In genomic region chr3:96566661-96567450, GRCm38 (mm10) we compare ENCODE assay signal across 17 mouse cellular contexts. TPM values are rescaled to one million over a fixed set of nuclear protein-coding genes. Genes with fewer than 3 reads are reported as not detected.
DNase-seq lines count a peak whose midpoint lies in the region; ATAC-seq and TF ChIP-seq lines count a peak whose summit lies in the region.
"Had no signal": no experiment of that assay in that cellular context is flagged by ENCODE, and none has a peak within 500 bp of the region (broad histone marks: within the 10 kb centered on the region; RNA-seq: fewer than 3 reads in every experiment).

No protein-coding gene starts in this region.

- no peak for TF ChIP-seq CTCF in bone marrow macrophage, adult 2 months (IDR thresholded peaks at IDR 0.05; ENCODE audit: low read depth, low read length)

- peak; percentile 54 for DNase-seq in CD4-positive, CD25-positive, alpha-beta regulatory T cell, adult 2 months (ENCODE audit: low read depth, low spot score)
- DNase-seq in kidney, postnatal 25 days = peak; percentile 55 to 65
- no peak for DNase-seq in embryo, embryonic 10 days (ENCODE audit: low spot score)
- no peak for DNase-seq in right cerebral cortex, postnatal 4 days
- DNase-seq in layer of hippocampus, adult 18-20 months (ENCODE audit: low spot score in 2 of 2) = no peak
- DNase-seq: cerebellum, adult 9-11 months; gastrocnemius, postnatal 36 days; left cerebral cortex, postnatal 4 days; lung, adult 2 months had no signal

- no peak overlapping the region for H3K4me2 ChIP-seq in intestine, embryonic 16.5 days (ENCODE audit: low read depth, low read length)
- no peak overlapping the region for H3K4me2 ChIP-seq in intestine, embryonic 15.5 days (replicated peaks)
- H3K4me2 ChIP-seq: forebrain, embryonic 15.5 days; hindbrain, embryonic 15.5 days had no signal

- H3K27me3 ChIP-seq in intestine, embryonic 16.5 days (replicated peaks; ENCODE audit: control insufficient read depth, insufficient read depth, low read length) = no peaks in the 10 kb centered on the region
- H3K27me3 ChIP-seq in intestine, embryonic 15.5 days (replicated peaks) = no peaks in the 10 kb centered on the region
- H3K27me3 ChIP-seq: forebrain, embryonic 15.5 days; hindbrain, embryonic 15.5 days had no signal

- ATAC-seq in intestine, embryonic 16.5 days = no peak
- ATAC-seq in intestine, embryonic 15.5 days = no peak
- ATAC-seq: forebrain, embryonic 15.5 days had no signal

- WGBS in intestine, embryonic 16.5 days = 80% methylated on average over 8 of the region's 8 CpGs
- 73% methylated on average over 8 of the region's 8 CpGs for WGBS in intestine, embryonic 15.5 days

- peaks cover 35% of the 10 kb centered on the region for H3K4me1 ChIP-seq in intestine, embryonic 16.5 days (ENCODE audit: control insufficient read depth, insufficient read depth, low read length)
- peaks cover 18% of the 10 kb centered on the region for H3K4me1 ChIP-seq in intestine, embryonic 15.5 days (replicated peaks)
- peaks cover 72% of the 10 kb centered on the region for H3K4me1 ChIP-seq in bone marrow macrophage, adult 2 months (ENCODE audit: control insufficient read depth, insufficient read depth, low read length)

- H3K4me3 ChIP-seq in intestine, embryonic 16.5 days (ENCODE audit: low read length) = no peak overlapping the region
- no peak overlapping the region for H3K4me3 ChIP-seq in intestine, embryonic 15.5 days (replicated peaks)
- H3K4me3 ChIP-seq in bone marrow macrophage, adult 2 months (ENCODE audit: insufficient read depth, low read length) = no peak overlapping the region
- H3K4me3 ChIP-seq: forebrain, embryonic 15.5 days; hindbrain, embryonic 15.5 days had no signal

- H3K9me3 ChIP-seq in intestine, embryonic 16.5 days (ENCODE audit: control insufficient read depth, low read length) = no peaks in the 10 kb centered on the region
- H3K9me3 ChIP-seq in intestine, embryonic 15.5 days = no peaks in the 10 kb centered on the region
- H3K9me3 ChIP-seq: forebrain, embryonic 15.5 days; hindbrain, embryonic 15.5 days had no signal

- peak overlapping the region; percentile 15; the same call in 1 of the 2 replicates for H3K27ac ChIP-seq in intestine, embryonic 16.5 days (ENCODE audit: low read length)
- H3K27ac ChIP-seq in intestine, embryonic 15.5 days = no peak overlapping the region
- peak overlapping the region; percentile 100 for H3K27ac ChIP-seq in bone marrow macrophage, adult 2 months (ENCODE audit: insufficient read depth, low read depth, low read length)
- H3K27ac ChIP-seq: forebrain, embryonic 15.5 days; hindbrain, embryonic 15.5 days had no signal

- TF ChIP-seq POLR2A in bone marrow macrophage, adult 2 months (IDR thresholded peaks at IDR 0.05; ENCODE audit: borderline replicate concordance, low read depth, low read length) = no peak

- H3K9ac ChIP-seq in intestine, embryonic 16.5 days (ENCODE audit: low read depth, low read length) = no peak overlapping the region
- no peak overlapping the region for H3K9ac ChIP-seq in intestine, embryonic 15.5 days
- H3K9ac ChIP-seq: forebrain, embryonic 15.5 days; hindbrain, embryonic 15.5 days had no signal

- H3K36me3 ChIP-seq in intestine, embryonic 16.5 days (ENCODE audit: control insufficient read depth, insufficient read depth, low read length) = no peaks in the 10 kb centered on the region
- H3K36me3 ChIP-seq in intestine, embryonic 15.5 days = no peaks in the 10 kb centered on the region
- H3K36me3 ChIP-seq: forebrain, embryonic 15.5 days; hindbrain, embryonic 15.5 days had no signal

RNA-seq across cellular contexts. Expression of gene Txnip, which starts 9.1 kb away (rescaled TPM):
- 146 and 152 TPM in 2 replicates for polyA plus RNA-seq in intestine, embryonic 16.5 days (2015; fragmentation: Nextera tagmentation; extraction: Ambion mirVana)
- polyA plus RNA-seq in intestine, embryonic 15.5 days (2015; fragmentation: Nextera tagmentation; extraction: Ambion mirVana) = 136 and 146 TPM in 2 replicates
- 868 and 944 TPM in 2 replicates for polyA plus RNA-seq in bone marrow macrophage, adult 2 months (2012; ENCODE audit: insufficient read depth, insufficient read length, missing spikeins)
- total RNA-seq in layer of hippocampus, adult 18-20 months (2021) = 10 to 100 TPM; 28.1 to 34.8 TPM

RNA-seq across cellular contexts. Expression of gene Gm16253, which starts 9.9 kb away (rescaled TPM):
- 0.45 and 0.97 TPM in 2 replicates for polyA plus RNA-seq in intestine, embryonic 16.5 days (2015; fragmentation: Nextera tagmentation; extraction: Ambion mirVana)
- polyA plus RNA-seq in intestine, embryonic 15.5 days (2015; fragmentation: Nextera tagmentation; extraction: Ambion mirVana) = 0.67 and 1.5 TPM in 2 replicates
- not detected in 2 replicates for polyA plus RNA-seq in bone marrow macrophage, adult 2 months (2012; ENCODE audit: insufficient read depth, insufficient read length, missing spikeins)
- not detected for total RNA-seq in layer of hippocampus, adult 18-20 months (2021)
- total RNA-seq: layer of hippocampus, postnatal 10 days; left cerebral cortex, postnatal 4 days; megakaryocyte-erythroid progenitor cell, adult 5-6 weeks had no signal
- polyA plus RNA-seq: embryonic facial prominence, embryonic 14.5 days; lung, adult 2 months had no signal

RNA-seq across cellular contexts. Expression of gene Polr3gl, which starts 27.1 kb away (rescaled TPM):
- polyA plus RNA-seq in intestine, embryonic 16.5 days (2015; fragmentation: Nextera tagmentation; extraction: Ambion mirVana) = 23.1 and 24.4 TPM in 2 replicates
- 26.5 and 31.3 TPM in 2 replicates for polyA plus RNA-seq in intestine, embryonic 15.5 days (2015; fragmentation: Nextera tagmentation; extraction: Ambion mirVana)
- 111 and 129 TPM in 2 replicates for polyA plus RNA-seq in bone marrow macrophage, adult 2 months (2012; ENCODE audit: insufficient read depth, insufficient read length, missing spikeins)
- 10 to 100 TPM; 28.7 to 31.6 TPM for total RNA-seq in layer of hippocampus, adult 18-20 months (2021)

RNA-seq across cellular contexts. Expression of gene Ankrd34a, which starts 29.6 kb away (rescaled TPM):
- polyA plus RNA-seq in intestine, embryonic 16.5 days (2015; fragmentation: Nextera tagmentation; extraction: Ambion mirVana) = 2.0 and 2.1 TPM in 2 replicates
- 1.9 and 2.3 TPM in 2 replicates for polyA plus RNA-seq in intestine, embryonic 15.5 days (2015; fragmentation: Nextera tagmentation; extraction: Ambion mirVana)
- polyA plus RNA-seq in bone marrow macrophage, adult 2 months (2012; ENCODE audit: insufficient read depth, insufficient read length, missing spikeins) = 0.28 TPM in 1 of 2 replicates, not detected in the other
- 10 to 100 TPM; 55.7 to 56.8 TPM for total RNA-seq in layer of hippocampus, adult 18-20 months (2021)
- total RNA-seq: megakaryocyte-erythroid progenitor cell, adult 5-6 weeks had no signal

RNA-seq across cellular contexts. Expression of gene Lix1l, which starts 34.1 kb away (rescaled TPM):
- polyA plus RNA-seq in intestine, embryonic 16.5 days (2015; fragmentation: Nextera tagmentation; extraction: Ambion mirVana) = 4.8 TPM in 2 replicates
- 4.8 and 5.7 TPM in 2 replicates for polyA plus RNA-seq in intestine, embryonic 15.5 days (2015; fragmentation: Nextera tagmentation; extraction: Ambion mirVana)
- 21.8 and 23.4 TPM in 2 replicates for polyA plus RNA-seq in bone marrow macrophage, adult 2 months (2012; ENCODE audit: insufficient read depth, insufficient read length, missing spikeins)
- 10 to 100 TPM; 30.9 to 33.0 TPM for total RNA-seq in layer of hippocampus, adult 18-20 months (2021)

Comparison
In these comparisons a context has a peak if more than half of its experiments do, and no peak if none do; other contexts are left out.
1. DNase-seq: peak in CD4-positive, CD25-positive, alpha-beta regulatory T cell, adult 2 months (single experiment) and kidney, postnatal 25 days (2 of 2); none in embryo, embryonic 10 days (single experiment), right cerebral cortex, postnatal 4 days (single experiment) and layer of hippocampus, adult 18-20 months (0 of 2).